Mouse (Mus musculus): ENCODE results near the gene Rtf1. TPM values are rescaled to one million over a fixed set of nuclear protein-coding genes. Genes with fewer than 3 reads are reported as not detected.
"Not testable (repeated sequence)": the region's sequence is repeated elsewhere in the genome, so short reads cannot be mapped to it uniquely, and the experiment has no call there.

Rtf1 gene
- polyA plus RNA-seq, 1 experiment from 2014 or later = 53.3 TPM

- ATAC-seq = no peak
- Histone ChIP-seq H3K9me3 (replicated peaks; ENCODE audit: control insufficient read depth, low read length, poor library complexity, severe bottlenecking) (no peaks in the 10 kb centered on the region), H3K9ac (ENCODE audit: low read depth, low read length) (no peak overlapping the region), H3K27ac (ENCODE audit: low read length) (no peak overlapping the region), H3K4me2 (ENCODE audit: low read length) (no peak overlapping the region), H3K4me3 (ENCODE audit: low read depth, low read length) (no peak overlapping the region), H3K36me3 (ENCODE audit: control insufficient read depth, insufficient read depth, low read length) (peaks cover 18% of the 10 kb centered on the region; the same call in 1 of the 2 replicates), H3K27me3 (ENCODE audit: control insufficient read depth, insufficient read depth, low read depth, low read length) (no peaks in the 10 kb centered on the region), H3K4me1 (ENCODE audit: control insufficient read depth, insufficient read depth, low read length) (no peaks in the 10 kb centered on the region)
- 97% methylated on average over 3 of the region's 3 CpGs for WGBS
Measured at GRCm38 (mm10) chr2:119710011-119710410, 35.1 kb downstream of the Rtf1 start.

- 98% methylated on average over 2 of the region's 2 CpGs for WGBS
- H3K4me2 ChIP-seq (ENCODE audit: low read length); ATAC-seq; H3K9me3 ChIP-seq (replicated peaks; ENCODE audit: control insufficient read depth, low read length, poor library complexity, severe bottlenecking); H3K4me3 ChIP-seq (ENCODE audit: low read depth, low read length); H3K27ac ChIP-seq (ENCODE audit: low read length); H3K4me1 ChIP-seq (ENCODE audit: control insufficient read depth, insufficient read depth, low read length); H3K9ac ChIP-seq (ENCODE audit: low read depth, low read length); H3K27me3 ChIP-seq (ENCODE audit: control insufficient read depth, insufficient read depth, low read depth, low read length): not testable (repeated sequence)
- peaks cover 24% of the 10 kb centered on the region for H3K36me3 ChIP-seq (ENCODE audit: control insufficient read depth, insufficient read depth, low read length)
Measured at GRCm38 (mm10) chr2:119715868-119716267, 41.0 kb downstream of the Rtf1 start.

GRCm38 (mm10) chr2:119721070-119721469 lies 46.2 kb downstream of the Rtf1 start:
- Histone ChIP-seq H3K4me1 (ENCODE audit: control insufficient read depth, insufficient read depth, low read length) (no peaks in the 10 kb centered on the region), H3K36me3 (ENCODE audit: control insufficient read depth, insufficient read depth, low read length) (peaks cover 42% of the 10 kb centered on the region), H3K4me2 (ENCODE audit: low read length) (no peak overlapping the region), H3K9me3 (replicated peaks; ENCODE audit: control insufficient read depth, low read length, poor library complexity, severe bottlenecking) (no peaks in the 10 kb centered on the region), H3K4me3 (ENCODE audit: low read depth, low read length) (no peak overlapping the region), H3K27me3 (ENCODE audit: control insufficient read depth, insufficient read depth, low read depth, low read length) (no peaks in the 10 kb centered on the region), H3K9ac (ENCODE audit: low read depth, low read length) (no peak overlapping the region), H3K27ac (ENCODE audit: low read length) (no peak overlapping the region)
- 98% methylated on average over 8 of the region's 8 CpGs for WGBS
- ATAC-seq = no peak

GRCm38 (mm10) chr2:119727762-119728416 lies 53.0 kb downstream of the Rtf1 start:
- ATAC-seq = no peak
- WGBS = 93% methylated on average over 3 of the region's 3 CpGs
- H3K9me3 ChIP-seq (replicated peaks; ENCODE audit: control insufficient read depth, low read length, poor library complexity, severe bottlenecking) = no peaks in the 10 kb centered on the region
- no peak overlapping the region for H3K4me3 ChIP-seq (ENCODE audit: low read depth, low read length)
- no peak overlapping the region for H3K4me2 ChIP-seq (ENCODE audit: low read length)
- H3K9ac ChIP-seq (ENCODE audit: low read depth, low read length) = no peak overlapping the region
- no peak overlapping the region for H3K27ac ChIP-seq (ENCODE audit: low read length)
- H3K36me3 ChIP-seq (ENCODE audit: control insufficient read depth, insufficient read depth, low read length) = peaks cover 50% of the 10 kb centered on the region
- no peaks in the 10 kb centered on the region for H3K27me3 ChIP-seq (ENCODE audit: control insufficient read depth, insufficient read depth, low read depth, low read length)
- no peaks in the 10 kb centered on the region for H3K4me1 ChIP-seq (ENCODE audit: control insufficient read depth, insufficient read depth, low read length)

GRCm38 (mm10) chr2:119730735-119731134 lies 55.9 kb downstream of the Rtf1 start:
- Histone ChIP-seq H3K9ac (ENCODE audit: low read depth, low read length) (no peak overlapping the region), H3K4me3 (ENCODE audit: low read depth, low read length) (no peak overlapping the region), H3K9me3 (replicated peaks; ENCODE audit: control insufficient read depth, low read length, poor library complexity, severe bottlenecking) (no peaks in the 10 kb centered on the region), H3K4me1 (ENCODE audit: control insufficient read depth, insufficient read depth, low read length) (no peaks in the 10 kb centered on the region), H3K36me3 (ENCODE audit: control insufficient read depth, insufficient read depth, low read length) (peaks cover 52% of the 10 kb centered on the region), H3K27ac (ENCODE audit: low read length) (no peak overlapping the region), H3K27me3 (ENCODE audit: control insufficient read depth, insufficient read depth, low read depth, low read length) (no peaks in the 10 kb centered on the region), H3K4me2 (ENCODE audit: low read length) (no peak overlapping the region)
- 95% methylated on average over 4 of the region's 4 CpGs for WGBS
- no peak for ATAC-seq

- no peak overlapping the region for H3K4me3 ChIP-seq (ENCODE audit: low read depth, low read length)
- H3K36me3 ChIP-seq (ENCODE audit: control insufficient read depth, insufficient read depth, low read length) = peaks cover 19% of the 10 kb centered on the region
- H3K27me3 ChIP-seq (ENCODE audit: control insufficient read depth, insufficient read depth, low read depth, low read length) = peaks cover 9% of the 10 kb centered on the region; the same call in 1 of the 2 replicates
- H3K9ac ChIP-seq (ENCODE audit: low read depth, low read length) = no peak overlapping the region
- no peak overlapping the region for H3K27ac ChIP-seq (ENCODE audit: low read length)
- WGBS = 26% methylated on average over 12 of the region's 12 CpGs
- no peak overlapping the region for H3K4me2 ChIP-seq (ENCODE audit: low read length)
- no peaks in the 10 kb centered on the region for H3K9me3 ChIP-seq (replicated peaks; ENCODE audit: control insufficient read depth, low read length, poor library complexity, severe bottlenecking)
- ATAC-seq = no peak
- H3K4me1 ChIP-seq (ENCODE audit: control insufficient read depth, insufficient read depth, low read length) = peaks cover 5% of the 10 kb centered on the region
Measured at GRCm38 (mm10) chr2:119737124-119737523, 62.3 kb downstream of the Rtf1 start.

- peaks cover 22% of the 10 kb centered on the region for H3K4me1 ChIP-seq (ENCODE audit: control insufficient read depth, insufficient read depth, low read length)
Measured at GRCm38 (mm10) chr2:119740567-119740966, 65.7 kb downstream of the Rtf1 start.

GRCm38 (mm10) chr2:119741581-119742411 lies 66.9 kb downstream of the Rtf1 start, which contains the start of gene Itpka:
Itpka (plus strand) TSS chr2:119742337.
- peak; percentile 49 for ATAC-seq
- Histone ChIP-seq H3K4me3 (ENCODE audit: low read depth, low read length) (peak within 1 kb of the TSS; percentile 51), H3K4me2 (ENCODE audit: low read length) (peak within 1 kb of the TSS; percentile 90), H3K36me3 (ENCODE audit: control insufficient read depth, insufficient read depth, low read length) (no peaks in the 10 kb centered on the region), H3K27ac (ENCODE audit: low read length) (no peak within 1 kb of the TSS), H3K27me3 (ENCODE audit: control insufficient read depth, insufficient read depth, low read depth, low read length) (peaks cover 35% of the 10 kb centered on the region), H3K9me3 (replicated peaks; ENCODE audit: control insufficient read depth, low read length, poor library complexity, severe bottlenecking) (no peaks in the 10 kb centered on the region), H3K4me1 (ENCODE audit: control insufficient read depth, insufficient read depth, low read length) (peaks cover 22% of the 10 kb centered on the region), H3K9ac (ENCODE audit: low read depth, low read length) (peak within 1 kb of the TSS; percentile 55)
- under 1% methylated on average over 53 of the region's 53 CpGs for WGBS

More at GRCm38 (mm10) chr2:119740567-119740966, 65.7 kb downstream of the Rtf1 start:
- no peak for ATAC-seq
- Histone ChIP-seq H3K9me3 (replicated peaks; ENCODE audit: control insufficient read depth, low read length, poor library complexity, severe bottlenecking) (no peaks in the 10 kb centered on the region), H3K4me2 (ENCODE audit: low read length) (no peak overlapping the region), H3K27me3 (ENCODE audit: control insufficient read depth, insufficient read depth, low read depth, low read length) (peaks cover 35% of the 10 kb centered on the region), H3K36me3 (ENCODE audit: control insufficient read depth, insufficient read depth, low read length) (no peaks in the 10 kb centered on the region), H3K4me3 (ENCODE audit: low read depth, low read length) (no peak overlapping the region), H3K27ac (ENCODE audit: low read length) (no peak overlapping the region), H3K9ac (ENCODE audit: low read depth, low read length) (no peak overlapping the region)
- WGBS = 20% methylated on average over 2 of the region's 2 CpGs
